Mouse (Mus musculus): ENCODE data around the gene Zbtb42.

DNA sequence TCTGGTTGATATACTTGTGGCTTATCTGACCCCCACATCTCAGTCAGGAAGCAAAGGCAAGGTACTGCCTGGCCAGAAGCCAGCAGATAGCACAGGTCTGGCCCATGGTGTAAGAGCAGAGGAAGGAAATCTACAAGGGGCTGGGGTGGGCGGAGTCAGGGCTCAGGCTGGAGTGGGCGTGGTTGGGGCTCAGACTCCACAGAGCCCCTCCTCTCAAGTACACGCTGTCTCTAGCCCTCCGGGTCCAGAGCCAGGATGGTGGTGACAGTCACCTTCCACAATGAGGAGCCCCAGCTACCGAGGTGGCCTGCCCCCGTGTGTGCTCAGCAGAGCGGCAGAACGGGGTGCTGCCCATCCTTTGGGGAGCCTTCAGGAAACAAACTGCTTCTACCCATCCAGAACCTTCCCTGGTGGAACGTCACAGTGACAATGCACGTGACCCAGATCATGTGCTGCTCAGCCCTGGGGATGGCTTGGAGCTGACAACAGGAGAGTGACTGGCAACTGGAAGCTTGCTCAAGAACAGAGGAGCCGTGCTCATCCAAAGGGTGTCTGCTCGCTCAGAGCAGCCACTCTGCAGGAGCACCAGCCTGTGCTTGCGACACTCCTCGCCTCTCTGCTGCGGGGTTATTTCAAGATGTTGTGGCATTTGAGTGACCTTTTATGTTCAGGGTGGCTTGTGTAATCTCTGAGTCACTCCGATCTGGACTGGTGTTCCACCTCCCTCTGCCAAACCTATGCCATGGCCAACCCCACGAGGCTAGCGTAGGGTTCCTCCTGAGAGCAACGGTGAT lies 49.5 kb upstream of the Zbtb42 start:
- TF ChIP-seq CTCF (IDR thresholded peaks at IDR 0.05; ENCODE audit: low read depth) (no peak), EP300 (IDR thresholded peaks at IDR 0.05; ENCODE audit: low read depth) (peak; percentile 61; the same call in 1 of the 2 replicates)

Measured in liver, postnatal 0 days (tissue).